Mouse (Mus musculus) erythroid progenitor cell, adult 5-6 weeks (primary cell): ENCODE data around the gene Adssl1. TPM values are rescaled to one million over a fixed set of nuclear protein-coding genes. Genes with fewer than 3 reads are reported as not detected.
A peak's percentile ranks its signal among the peaks of the same experiment; 100 is the strongest.

Source experiments
- ATAC-seq: replicated peaks from 2 replicates; pipeline ENCODE4 v1.8.0; 2016; ENCODE audit warnings: moderate number of reproducible peaks, mild to moderate bottlenecking, moderate TSS enrichment, inconsistent platforms; ENCODE audit not compliant: poor library complexity, low FRiP score, severe bottlenecking
- total RNA-seq, 2 experiments: library from RNA; stranded (forward) in 1 of 2; stranded (reverse) in 1 of 2; fragments of 150-400 nt in 1 of 2; fragments of 186-747, 209-891 nt in 1 of 2; gene quantifications; 2 replicates each; pipeline versions ENCODE4 v1.2.3 to v1.2.4; 2015 to 2017; ENCODE audit warnings: low replicate concordance in 2 of 2

Gene Adssl1
- total RNA-seq, 2 experiments from 2014 or later = 2.0 to 16.8 TPM

GRCm38 (mm10) chr12:112671891-112672290, 52.0 kb downstream of the Adssl1 start:
- ATAC-seq = no peak

DNA sequence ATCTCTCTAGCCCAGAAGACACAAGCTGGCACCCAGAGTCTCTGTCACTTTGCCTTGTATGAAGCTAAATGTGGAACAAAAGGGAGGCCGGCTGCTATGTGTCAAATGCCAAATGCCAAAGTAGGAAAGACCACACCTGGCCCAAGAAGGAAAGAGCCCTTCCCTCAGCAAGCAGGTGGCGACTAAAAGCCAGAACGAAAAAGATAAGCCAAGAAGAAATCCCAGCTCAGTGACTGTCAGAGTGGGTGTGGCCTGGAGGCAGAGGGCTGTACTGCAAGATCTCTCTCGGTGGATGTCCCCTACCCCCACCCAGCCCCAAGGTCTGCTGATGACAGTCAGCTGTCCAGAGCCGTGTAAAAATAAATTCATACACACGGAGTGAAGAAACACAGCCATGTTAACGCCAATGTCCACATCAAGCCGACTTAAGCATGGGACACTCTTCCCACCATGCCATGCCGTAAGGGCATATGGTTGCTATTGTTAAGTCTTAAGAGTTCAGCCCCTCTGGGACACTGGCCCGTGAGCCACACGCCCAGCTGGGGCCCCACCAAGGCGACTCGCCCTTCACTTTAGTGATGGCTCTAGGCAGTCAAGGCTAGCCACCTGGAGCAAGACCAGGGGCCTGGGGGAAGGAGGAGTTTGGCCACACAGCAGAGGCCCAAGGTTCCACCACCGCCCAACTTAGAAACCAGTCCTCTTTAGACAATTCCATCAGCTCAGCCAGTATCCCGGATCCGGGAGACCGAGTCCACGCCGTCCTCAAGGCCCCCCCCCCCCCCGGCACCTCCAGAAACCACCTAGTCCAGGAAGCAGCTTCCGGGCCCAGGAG, 53.1 kb downstream of the Adssl1 start:
- ATAC-seq = no peak

- ATAC-seq = no peak
Measured at GRCm38 (mm10) chr12:112673576-112674091, 53.8 kb downstream of the Adssl1 start.

- ATAC-seq = peak; percentile 8; the same call in 1 of the 2 replicates
Measured at GRCm38 (mm10) chr12:112674132-112675011, 54.5 kb downstream of the Adssl1 start, which contains the start of gene Akt1. Gene Akt1, minus strand, starts transcription at chr12:112674884.

GRCm38 (mm10) chr12:112675245-112676035, 55.6 kb downstream of the Adssl1 start:
- ATAC-seq = peak; percentile 58

- ATAC-seq = no peak
Measured at GRCm38 (mm10) chr12:112677076-112677475, 57.2 kb downstream of the Adssl1 start.

GRCm38 (mm10) chr12:112677943-112678554, 58.2 kb downstream of the Adssl1 start:
- ATAC-seq = no peak

GRCm38 (mm10) chr12:112678555-112679026, 58.7 kb downstream of the Adssl1 start, which contains the start of gene Zbtb42:
Gene Zbtb42, plus strand, starts transcription at chr12:112678828.
- no peak for ATAC-seq

- ATAC-seq = no peak
Measured at GRCm38 (mm10) chr12:112679027-112679996, 59.5 kb downstream of the Adssl1 start.

GRCm38 (mm10) chr12:112683351-112683750, 63.5 kb downstream of the Adssl1 start:
- ATAC-seq = no peak

- ATAC-seq = no peak
Measured at GRCm38 (mm10) chr12:112688458-112688857, 68.6 kb downstream of the Adssl1 start.

Other genes starting within 250 kb of the Adssl1 start
- gene A530016L24Rik, start 130.6 kb upstream of the Adssl1 start, total RNA-seq (2015; ENCODE audit: low replicate concordance) = not detected in 2 replicates
- not detected in 2 replicates for gene A530016L24Rik, start 130.6 kb upstream of the Adssl1 start, total RNA-seq (2017; ENCODE audit: low replicate concordance)
- gene Tmem179, start 103.3 kb upstream of the Adssl1 start, total RNA-seq (2015; ENCODE audit: low replicate concordance) = not detected in 2 replicates
- not detected in 2 replicates for gene Tmem179, start 103.3 kb upstream of the Adssl1 start, total RNA-seq (2017; ENCODE audit: low replicate concordance)
- gene Inf2, start 31.3 kb upstream of the Adssl1 start, total RNA-seq (2015; ENCODE audit: low replicate concordance) = 2.1 and 2.2 TPM in 2 replicates
- gene Inf2, start 31.3 kb upstream of the Adssl1 start, total RNA-seq (2017; ENCODE audit: low replicate concordance) = 1.0 and 1.5 TPM in 2 replicates
- 62.0 and 125 TPM in 2 replicates for gene Siva1, start 24.6 kb downstream of the Adssl1 start, total RNA-seq (2015; ENCODE audit: low replicate concordance)
- gene Siva1, start 24.6 kb downstream of the Adssl1 start, total RNA-seq (2017; ENCODE audit: low replicate concordance) = 136 and 176 TPM in 2 replicates
- gene Akt1, start 54.8 kb downstream of the Adssl1 start, total RNA-seq (2015; ENCODE audit: low replicate concordance) = 22.6 and 24.1 TPM in 2 replicates
- gene Akt1, start 54.8 kb downstream of the Adssl1 start, total RNA-seq (2017; ENCODE audit: low replicate concordance) = 24.5 and 40.9 TPM in 2 replicates
- 10.1 TPM in 1 of 2 replicates, not detected in the other for gene Zbtb42, start 58.8 kb downstream of the Adssl1 start, total RNA-seq (2015; ENCODE audit: low replicate concordance)
- 0.39 TPM in 1 of 2 replicates, not detected in the other for gene Zbtb42, start 58.8 kb downstream of the Adssl1 start, total RNA-seq (2017; ENCODE audit: low replicate concordance)
- gene Cep170b, start 100.4 kb downstream of the Adssl1 start, total RNA-seq (2015; ENCODE audit: low replicate concordance) = 1.3 TPM in 1 of 2 replicates, not detected in the other
- not detected in 2 replicates for gene Cep170b, start 100.4 kb downstream of the Adssl1 start, total RNA-seq (2017; ENCODE audit: low replicate concordance)
- 20.1 and 29.9 TPM in 2 replicates for gene Pld4, start 140.6 kb downstream of the Adssl1 start, total RNA-seq (2015; ENCODE audit: low replicate concordance)
- gene Pld4, start 140.6 kb downstream of the Adssl1 start, total RNA-seq (2017; ENCODE audit: low replicate concordance) = 8.9 and 14.0 TPM in 2 replicates
- gene Ahnak2, start 182.6 kb downstream of the Adssl1 start, total RNA-seq (2015; ENCODE audit: low replicate concordance) = 0.36 TPM in 1 of 2 replicates, not detected in the other
- gene Ahnak2, start 182.6 kb downstream of the Adssl1 start, total RNA-seq (2017; ENCODE audit: low replicate concordance) = 0.64 TPM in 1 of 2 replicates, not detected in the other
- not detected in 2 replicates for gene Clba1, start 188.9 kb downstream of the Adssl1 start, total RNA-seq (2015; ENCODE audit: low replicate concordance)
- 0.51 TPM in 1 of 2 replicates, not detected in the other for gene Clba1, start 188.9 kb downstream of the Adssl1 start, total RNA-seq (2017; ENCODE audit: low replicate concordance)
- gene Cdca4, start 209.4 kb downstream of the Adssl1 start, total RNA-seq (2015; ENCODE audit: low replicate concordance) = 170 and 180 TPM in 2 replicates
- 135 and 144 TPM in 2 replicates for gene Cdca4, start 209.4 kb downstream of the Adssl1 start, total RNA-seq (2017; ENCODE audit: low replicate concordance)
- 1.3 and 5.0 TPM in 2 replicates for gene Gpr132, start 248.2 kb downstream of the Adssl1 start, total RNA-seq (2015; ENCODE audit: low replicate concordance)
- gene Gpr132, start 248.2 kb downstream of the Adssl1 start, total RNA-seq (2017; ENCODE audit: low replicate concordance) = 0.90 and 2.7 TPM in 2 replicates